ENCODE assay signal across 9 mouse cellular contexts in the genomic region with DNA sequence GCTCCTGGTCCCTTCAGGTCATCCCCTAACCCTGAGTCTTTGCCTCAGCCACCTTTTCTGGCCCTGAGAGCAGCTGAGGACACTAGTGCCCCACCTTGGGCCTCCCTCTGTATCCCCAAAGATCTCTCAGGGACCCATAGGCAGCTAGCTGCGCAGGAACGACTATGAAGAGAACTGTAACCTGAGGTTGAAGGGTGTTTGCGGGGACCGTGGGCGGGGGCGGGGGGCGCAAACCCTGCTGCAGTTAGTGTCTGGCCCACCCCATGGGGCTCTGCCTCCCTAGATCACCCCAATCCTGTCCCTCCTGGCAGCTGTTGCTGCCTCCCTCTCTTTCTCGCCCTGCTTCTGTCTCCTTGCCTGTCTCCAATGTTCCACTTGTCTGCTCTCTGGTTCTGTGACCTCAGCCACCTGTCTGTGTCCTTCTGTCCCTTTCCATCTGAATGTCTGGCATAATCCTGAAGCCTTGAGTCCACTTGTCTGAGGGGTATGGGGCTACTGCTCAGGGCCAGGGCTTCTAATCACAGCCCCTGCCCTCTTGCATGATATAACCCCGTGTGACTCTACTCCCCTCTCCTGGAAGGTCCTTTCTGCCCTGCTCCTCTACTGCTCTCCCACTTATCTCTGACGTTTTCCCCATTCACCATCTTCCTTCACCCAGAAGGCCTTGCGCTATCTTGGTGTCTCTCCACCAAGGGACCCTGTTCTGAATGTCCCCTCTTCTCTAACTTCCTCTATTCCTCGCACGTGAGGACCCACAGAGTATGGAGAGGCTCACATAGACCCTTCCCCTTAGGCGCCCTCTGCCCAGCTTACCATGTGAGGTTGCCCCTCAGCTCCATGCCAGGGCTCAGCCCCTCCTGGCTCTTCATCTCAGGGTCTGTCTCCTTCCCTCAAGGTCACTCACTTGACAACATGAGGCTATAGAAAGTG. TPM values are rescaled to one million over a fixed set of nuclear protein-coding genes. Genes with fewer than 3 reads are reported as not detected.
DNase-seq lines count a peak whose midpoint lies in the region; ATAC-seq and TF ChIP-seq lines count a peak whose summit lies in the region.
"Had no signal": no experiment of that assay in that cellular context is flagged by ENCODE, and none has a peak within 500 bp of the region (broad histone marks: within the 10 kb centered on the region; RNA-seq: fewer than 3 reads in every experiment).

No protein-coding gene starts in this region.

- DNase-seq in lung, adult 18-20 months = no peak
- DNase-seq in limb, embryonic 11.5 days (ENCODE audit: low spot score) = no peak
- no peak for DNase-seq in frontal cortex, postnatal 25 days (ENCODE audit: low spot score in 2 of 2)
- no peak for DNase-seq in layer of hippocampus, adult 9-10 months (ENCODE audit: low spot score)
- no peak for DNase-seq in left cerebral cortex, postnatal 14 days (ENCODE audit: low spot score in 2 of 2)
- DNase-seq: gastrocnemius, postnatal 36 days had no signal

- H3K27ac ChIP-seq in lung, embryonic 15.5 days = no peak overlapping the region
- H3K27ac ChIP-seq in forebrain, embryonic 12.5 days = no peak overlapping the region
- no peak overlapping the region for H3K27ac ChIP-seq in limb, embryonic 11.5 days (replicated peaks; ENCODE audit: low read depth, low read length)
- H3K27ac ChIP-seq in olfactory bulb, adult 2 months (ENCODE audit: insufficient read depth, low read depth, low read length) = peak overlapping the region; percentile 71; the same call in 1 of the 2 replicates

- no peaks in the 10 kb centered on the region for H3K9me3 ChIP-seq in lung, embryonic 15.5 days
- no peaks in the 10 kb centered on the region for H3K9me3 ChIP-seq in forebrain, embryonic 12.5 days
- H3K9me3 ChIP-seq in limb, embryonic 11.5 days (ENCODE audit: control insufficient read depth, low read length) = no peaks in the 10 kb centered on the region

- no peak for TF ChIP-seq POLR2A in olfactory bulb, adult 2 months (IDR thresholded peaks at IDR 0.05; ENCODE audit: insufficient read depth, low read depth, low read length)

- H3K4me3 ChIP-seq in lung, embryonic 15.5 days = peak overlapping the region; percentile 52
- peak overlapping the region; percentile 58 for H3K4me3 ChIP-seq in forebrain, embryonic 12.5 days (replicated peaks)
- H3K4me3 ChIP-seq in limb, embryonic 11.5 days (ENCODE audit: low read depth, low read length) = peak overlapping the region; percentile 49
- H3K4me3 ChIP-seq in olfactory bulb, adult 2 months (ENCODE audit: insufficient read depth, low read depth, low read length) = peak overlapping the region; percentile 68

- no peaks in the 10 kb centered on the region for H3K36me3 ChIP-seq in lung, embryonic 15.5 days
- no peaks in the 10 kb centered on the region for H3K36me3 ChIP-seq in forebrain, embryonic 12.5 days (replicated peaks)
- no peaks in the 10 kb centered on the region for H3K36me3 ChIP-seq in limb, embryonic 11.5 days (ENCODE audit: control insufficient read depth, insufficient read depth, low read length)

- no peak for ATAC-seq in lung, embryonic 15.5 days (ENCODE audit: borderline replicate concordance, extremely low read depth, low FRiP score, low TSS enrichment)
- ATAC-seq in forebrain, embryonic 12.5 days (ENCODE audit: low FRiP score) = no peak
- no peak for ATAC-seq in limb, embryonic 11.5 days (ENCODE audit: insufficient number of reproducible peaks, low FRiP score, low TSS enrichment, low read depth)

- peak overlapping the region; percentile 92 for H3K4me2 ChIP-seq in lung, embryonic 15.5 days
- peak overlapping the region; percentile 94 for H3K4me2 ChIP-seq in forebrain, embryonic 12.5 days
- peak overlapping the region; percentile 95 for H3K4me2 ChIP-seq in limb, embryonic 11.5 days (ENCODE audit: low read depth, severe bottlenecking)

- 54% methylated on average over 14 of the region's 14 CpGs for WGBS in lung, embryonic 15.5 days
- WGBS in forebrain, embryonic 12.5 days = 43% methylated on average over 14 of the region's 14 CpGs
- WGBS in limb, embryonic 11.5 days = 48% methylated on average over 14 of the region's 14 CpGs
- 56% methylated on average over 14 of the region's 14 CpGs for WGBS in olfactory bulb, adult 2 months

- peaks cover 38% of the 10 kb centered on the region for H3K27me3 ChIP-seq in lung, embryonic 15.5 days
- H3K27me3 ChIP-seq in forebrain, embryonic 12.5 days = peaks cover 49% of the 10 kb centered on the region
- H3K27me3 ChIP-seq in limb, embryonic 11.5 days (ENCODE audit: control insufficient read depth, insufficient read depth, low read length) = peaks cover 20% of the 10 kb centered on the region; the same call in 1 of the 2 replicates

- peaks cover 17% of the 10 kb centered on the region for H3K4me1 ChIP-seq in lung, embryonic 15.5 days
- H3K4me1 ChIP-seq in forebrain, embryonic 12.5 days = peaks cover 24% of the 10 kb centered on the region
- 0 out of 2 replicates have a peak, but pooled peaks cover 7% of the 10 kb centered on the region for H3K4me1 ChIP-seq in limb, embryonic 11.5 days (ENCODE audit: control insufficient read depth, insufficient read depth, low read length)
- H3K4me1 ChIP-seq in olfactory bulb, adult 2 months (ENCODE audit: control insufficient read depth, insufficient read depth, low read length) = peaks cover 55% of the 10 kb centered on the region

- no peak overlapping the region for H3K9ac ChIP-seq in lung, embryonic 15.5 days
- H3K9ac ChIP-seq in forebrain, embryonic 12.5 days = peak overlapping the region; percentile 76; the same call in 1 of the 2 replicates
- peak overlapping the region; percentile 78 for H3K9ac ChIP-seq in limb, embryonic 11.5 days (ENCODE audit: low read length)

- TF ChIP-seq CTCF in olfactory bulb, adult 2 months (IDR thresholded peaks at IDR 0.05; ENCODE audit: insufficient read depth, low read depth, low read length) = no peak

- intact Hi-C loops in left cerebral cortex, postnatal 14 days (cut with DNase I) = loop anchor here (10.0 kb wide), 1 partner anchor 47 kb away; the partner anchor contains the start of genes S100pbp and Yars

RNA-seq across cellular contexts. Expression of gene Fndc5, which starts 0.9 kb away (rescaled TPM):
- 2.7 and 3.7 TPM in 2 replicates for polyA plus RNA-seq in lung, embryonic 15.5 days (2015; fragmentation: Nextera tagmentation; extraction: Ambion mirVana)
- 0.86 and 1.1 TPM in 2 replicates for polyA plus RNA-seq in forebrain, embryonic 12.5 days (2016; fragmentation: Nextera tagmentation; extraction: Ambion mirVana)
- polyA plus RNA-seq in limb, embryonic 11.5 days (2014; fragmentation: Nextera tagmentation; extraction: Ambion mirVana) = 3.7 and 4.5 TPM in 2 replicates
- polyA plus RNA-seq in olfactory bulb, adult 2 months (2012; ENCODE audit: insufficient read depth, insufficient read length, low replicate concordance, missing spikeins) = not detected in 2 replicates
- 10 to 100 TPM; 57.5 to 59.2 TPM for total RNA-seq in left cerebral cortex, postnatal 14 days (2021)

RNA-seq across cellular contexts. Expression of gene Hpca, which starts 15.8 kb away (rescaled TPM):
- 2.3 and 2.6 TPM in 2 replicates for polyA plus RNA-seq in lung, embryonic 15.5 days (2015; fragmentation: Nextera tagmentation; extraction: Ambion mirVana)
- polyA plus RNA-seq in forebrain, embryonic 12.5 days (2016; fragmentation: Nextera tagmentation; extraction: Ambion mirVana) = 6.0 and 6.4 TPM in 2 replicates
- 0.19 and 0.23 TPM in 2 replicates for polyA plus RNA-seq in limb, embryonic 11.5 days (2014; fragmentation: Nextera tagmentation; extraction: Ambion mirVana)
- polyA plus RNA-seq in olfactory bulb, adult 2 months (2012; ENCODE audit: insufficient read depth, insufficient read length, low replicate concordance, missing spikeins) = not detected in 2 replicates
- 100 to 1,000 TPM; 562 to 615 TPM for total RNA-seq in left cerebral cortex, postnatal 14 days (2021)
- total RNA-seq: gastrocnemius, postnatal 36 days had no signal

RNA-seq across cellular contexts. Expression of gene Tmem54, which starts 32.3 kb away (rescaled TPM):
- 16.7 and 18.8 TPM in 2 replicates for polyA plus RNA-seq in lung, embryonic 15.5 days (2015; fragmentation: Nextera tagmentation; extraction: Ambion mirVana)
- polyA plus RNA-seq in forebrain, embryonic 12.5 days (2016; fragmentation: Nextera tagmentation; extraction: Ambion mirVana) = 0.54 and 1.9 TPM in 2 replicates
- polyA plus RNA-seq in limb, embryonic 11.5 days (2014; fragmentation: Nextera tagmentation; extraction: Ambion mirVana) = 4.3 and 4.6 TPM in 2 replicates
- not detected in 2 replicates for polyA plus RNA-seq in olfactory bulb, adult 2 months (2012; ENCODE audit: insufficient read depth, insufficient read length, low replicate concordance, missing spikeins)
- total RNA-seq in left cerebral cortex, postnatal 14 days (2021) = not detected
- total RNA-seq: gastrocnemius, postnatal 36 days had no signal

RNA-seq across cellular contexts. Expression of gene S100pbp, which starts 51.9 kb away (rescaled TPM):
- polyA plus RNA-seq in lung, embryonic 15.5 days (2015; fragmentation: Nextera tagmentation; extraction: Ambion mirVana) = 13.5 and 14.4 TPM in 2 replicates
- 26.2 and 31.6 TPM in 2 replicates for polyA plus RNA-seq in forebrain, embryonic 12.5 days (2016; fragmentation: Nextera tagmentation; extraction: Ambion mirVana)
- polyA plus RNA-seq in limb, embryonic 11.5 days (2014; fragmentation: Nextera tagmentation; extraction: Ambion mirVana) = 30.5 and 32.3 TPM in 2 replicates
- not detected in 2 replicates for polyA plus RNA-seq in olfactory bulb, adult 2 months (2012; ENCODE audit: insufficient read depth, insufficient read length, low replicate concordance, missing spikeins)
- total RNA-seq in left cerebral cortex, postnatal 14 days (2021) = 10 to 100 TPM; 35.3 to 35.5 TPM

RNA-seq across cellular contexts. Expression of gene Yars, which starts 51.9 kb away (rescaled TPM):
- 66.4 and 69.8 TPM in 2 replicates for polyA plus RNA-seq in lung, embryonic 15.5 days (2015; fragmentation: Nextera tagmentation; extraction: Ambion mirVana)
- polyA plus RNA-seq in forebrain, embryonic 12.5 days (2016; fragmentation: Nextera tagmentation; extraction: Ambion mirVana) = 103 TPM in 2 replicates
- polyA plus RNA-seq in limb, embryonic 11.5 days (2014; fragmentation: Nextera tagmentation; extraction: Ambion mirVana) = 83.1 and 84.8 TPM in 2 replicates
- polyA plus RNA-seq in olfactory bulb, adult 2 months (2012; ENCODE audit: insufficient read depth, insufficient read length, low replicate concordance, missing spikeins) = not detected in 2 replicates
- 100 to 1,000 TPM; 103 to 110 TPM for total RNA-seq in left cerebral cortex, postnatal 14 days (2021)

Comparison
In these comparisons a context has a peak if more than half of its experiments do, and no peak if none do; other contexts are left out.
1. RNA of gene Fndc5, which starts 0.9 kb away (polyA plus RNA-seq): not detected in olfactory bulb, adult 2 months; 2.7 to 3.7 TPM in lung, embryonic 15.5 days, 3.7 to 4.5 TPM in limb, embryonic 11.5 days and 0.86 to 1.1 TPM in forebrain, embryonic 12.5 days; every median in the first group is over 10 times any median in the second.
2. Peak in every context shown above with its lines, with median percentiles within 50 percentile points of each other: H3K4me2 ChIP-seq and H3K4me3 ChIP-seq.